18 mouse cellular contexts compared by ENCODE assay signal in genomic region chr13:83624651-83625050, GRCm38 (mm10).
DNase-seq lines count a peak whose midpoint lies in the region; ATAC-seq and TF ChIP-seq lines count a peak whose summit lies in the region.
"Had no signal": no experiment of that assay in that cellular context is flagged by ENCODE, and none has a peak within 500 bp of the region (broad histone marks: within the 10 kb centered on the region; RNA-seq: fewer than 3 reads in every experiment).

No protein-coding gene starts in this region.

- H3K27ac ChIP-seq in gastrocnemius, adult 2 months: 0 out of 2 replicates have a peak overlapping the region, but pooled peaks have one; percentile 28
- H3K27ac ChIP-seq: embryonic facial prominence, embryonic 10.5 days; embryonic facial prominence, embryonic 12.5 days; forebrain, embryonic 13.5 days; forebrain, embryonic 15.5 days had no signal

- DNase-seq in gastrocnemius, adult 2 months: no peak
- DNase-seq in gastrocnemius, postnatal 10 days: no peak
- peak; percentile 20 for DNase-seq in 416B (ENCODE audit: low read depth)
- DNase-seq in adrenal gland, postnatal 14 days: no peak
- DNase-seq in kidney, adult 11 months: no peak
- DNase-seq: adrenal gland, adult 2 months; adrenal gland, postnatal 10 days; cerebellum, adult 11-12 months; cerebellum, adult 2 months; cerebellum, adult 9-10 months; cerebellum, postnatal 10 days; forebrain, postnatal 0 days had no signal

- intact Hi-C loops in gastrocnemius, adult 2 months (cut with DNase I): no loop called here

- peak; percentile 78 for ATAC-seq in granulocyte monocyte progenitor cell, adult 5-6 weeks (replicated peaks; ENCODE audit: poor library complexity, severe bottlenecking)
- peak; percentile 72 for ATAC-seq in megakaryocyte progenitor cell, adult 5-6 weeks (replicated peaks; ENCODE audit: poor library complexity)
- ATAC-seq: forebrain, embryonic 13.5 days; forebrain, embryonic 15.5 days; forebrain, postnatal 0 days had no signal

- no peak for TF ChIP-seq CTCF in gastrocnemius, adult 2 months (IDR thresholded peaks at IDR 0.05)

- H3K4me3 ChIP-seq in gastrocnemius, adult 2 months: no peak overlapping the region
- H3K4me3 ChIP-seq: embryonic facial prominence, embryonic 10.5 days; embryonic facial prominence, embryonic 12.5 days; forebrain, embryonic 13.5 days; forebrain, embryonic 15.5 days had no signal
